Mouse (Mus musculus) layer of hippocampus, adult 11-12 months (tissue): ENCODE data around the gene Bsn.

Source experiments
- DNase-seq: peaks from one replicate; pipeline ENCODE4 v3.0.0; 2022; ENCODE audit warnings: low spot score

Bsn gene

DNA sequence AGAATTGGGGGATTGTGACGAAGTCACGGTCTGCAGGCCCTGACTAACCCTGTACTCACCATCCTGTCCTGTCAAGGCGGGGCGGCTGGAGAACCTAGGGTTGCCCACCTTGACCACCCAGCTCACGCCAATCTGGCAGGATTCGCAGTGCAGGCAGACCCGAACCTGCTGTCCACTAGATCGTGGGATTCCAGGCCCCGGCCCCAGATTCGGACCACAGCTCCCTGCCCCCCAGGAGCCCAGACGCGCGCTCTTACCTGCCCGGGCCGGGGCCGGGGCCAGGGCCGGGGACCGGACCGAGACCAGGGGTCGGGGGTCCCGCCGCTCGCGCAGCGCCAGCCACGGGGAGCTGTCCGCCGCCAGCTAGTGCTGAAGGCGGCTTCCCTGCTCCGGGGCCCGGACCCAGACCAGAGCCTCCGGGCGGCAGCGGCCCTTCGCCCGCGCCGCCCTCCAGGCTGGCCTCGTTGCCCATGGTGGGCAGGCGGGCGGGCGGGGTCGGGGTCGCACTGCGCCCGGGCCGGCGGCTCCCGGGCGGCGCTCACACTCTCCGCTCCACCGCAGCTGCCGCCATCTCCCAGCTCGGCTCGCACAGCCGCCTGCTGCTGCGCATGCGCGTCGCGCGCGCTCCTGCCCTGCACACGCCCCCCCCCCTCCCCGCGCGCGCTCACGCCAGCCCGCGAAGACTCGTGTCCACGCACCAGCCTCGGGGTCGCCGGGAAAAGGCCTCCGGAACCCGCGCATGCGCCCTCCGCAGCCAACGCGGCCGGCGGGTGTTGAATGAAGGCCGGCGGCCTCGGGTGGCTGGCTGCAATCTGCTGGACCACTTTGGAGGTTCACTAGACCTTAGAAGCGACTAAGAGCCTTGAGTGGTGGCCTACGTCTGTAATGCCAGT, at the start of gene Bsn:
Bsn (minus strand) TSS at position 598 of the 893 bp plus-strand sequence.
- peak; percentile 76 for DNase-seq

- no peak for DNase-seq
These were observed 49.8 kb upstream of the Bsn start for GRCm38 (mm10) chr9:108239951-108240350.

- DNase-seq: no peak
These were observed 48.6 kb upstream of the Bsn start for GRCm38 (mm10) chr9:108238831-108239230.

GRCm38 (mm10) chr9:108238402-108238801, 48.2 kb upstream of the Bsn start:
- DNase-seq: no peak

DNA sequence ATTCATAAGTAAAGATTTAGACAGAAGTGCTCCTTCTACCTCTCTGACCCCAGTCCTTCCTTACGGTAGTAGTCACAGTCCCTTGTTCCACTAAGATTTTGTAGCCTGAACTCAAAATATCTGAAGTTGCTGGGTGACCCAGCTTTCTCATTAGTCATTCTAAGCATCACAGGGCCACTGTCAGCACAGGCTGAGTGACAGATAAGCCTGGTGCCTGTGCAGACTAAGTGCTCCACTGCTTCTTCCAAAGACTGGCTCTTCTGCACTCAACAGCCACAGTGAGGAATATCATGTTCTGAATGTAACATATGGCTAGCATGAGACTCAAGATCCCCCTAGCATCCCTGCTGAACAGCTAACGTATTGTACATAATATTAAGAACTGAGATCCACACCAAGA, 44.5 kb upstream of the Bsn start:
- no peak for DNase-seq

GRCm38 (mm10) chr9:108232908-108233307, 42.7 kb upstream of the Bsn start:
- no peak for DNase-seq

GRCm38 (mm10) chr9:108227911-108228649, 37.9 kb upstream of the Bsn start:
- DNase-seq: no peak

- no peak for DNase-seq
These were observed 35.0 kb upstream of the Bsn start for GRCm38 (mm10) chr9:108225166-108225565.

- no peak for DNase-seq
These were observed 33.4 kb upstream of the Bsn start for GRCm38 (mm10) chr9:108223633-108224032.

GRCm38 (mm10) chr9:108221566-108221965, 31.4 kb upstream of the Bsn start:
- DNase-seq: no peak

DNA sequence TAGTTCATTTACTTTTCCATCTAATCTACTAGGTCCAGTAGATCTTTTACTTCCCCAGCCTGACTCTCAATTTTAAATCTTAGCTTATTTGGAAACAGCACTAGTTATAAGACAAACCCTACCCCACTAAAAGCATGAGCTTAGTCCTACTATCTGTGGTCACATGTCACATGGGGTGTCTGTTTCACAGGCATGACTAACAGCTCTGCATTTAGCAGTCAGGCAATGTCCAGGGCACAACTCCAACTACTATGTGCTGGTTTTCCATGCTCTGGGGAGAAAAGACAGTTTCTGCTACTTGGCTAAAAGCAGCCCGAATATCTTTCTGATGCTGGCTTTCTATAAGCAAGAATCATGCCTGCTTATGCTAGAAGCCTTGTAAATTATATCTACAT, 30.2 kb upstream of the Bsn start:
- no peak for DNase-seq

- DNase-seq: no peak
These were observed 29.7 kb upstream of the Bsn start for GRCm38 (mm10) chr9:108219766-108220379.

GRCm38 (mm10) chr9:108217936-108218543, 27.9 kb upstream of the Bsn start:
- DNase-seq: no peak

- DNase-seq: no peak
These were observed 27.2 kb upstream of the Bsn start for GRCm38 (mm10) chr9:108217406-108217805.

DNA sequence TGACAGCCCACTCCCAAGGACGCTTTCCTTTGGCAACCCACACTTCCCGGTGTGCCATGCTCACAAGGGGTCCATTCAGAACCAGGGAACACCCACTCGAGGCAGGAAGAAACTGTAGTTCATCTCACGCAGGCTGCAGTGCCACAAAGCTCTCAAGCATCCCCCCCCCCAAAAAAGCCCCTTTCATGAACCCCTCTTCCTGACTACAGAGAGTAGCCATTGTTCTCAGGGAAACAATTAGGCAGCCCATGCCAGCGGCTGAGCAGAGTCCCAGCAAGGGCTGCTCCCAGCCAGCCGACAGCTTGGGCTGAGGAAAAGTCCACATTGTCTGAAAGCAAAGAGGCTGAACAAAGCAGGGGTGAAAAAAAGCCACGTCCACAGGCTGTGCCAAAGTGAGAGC, 22.9 kb upstream of the Bsn start:
- no peak for DNase-seq

DNA sequence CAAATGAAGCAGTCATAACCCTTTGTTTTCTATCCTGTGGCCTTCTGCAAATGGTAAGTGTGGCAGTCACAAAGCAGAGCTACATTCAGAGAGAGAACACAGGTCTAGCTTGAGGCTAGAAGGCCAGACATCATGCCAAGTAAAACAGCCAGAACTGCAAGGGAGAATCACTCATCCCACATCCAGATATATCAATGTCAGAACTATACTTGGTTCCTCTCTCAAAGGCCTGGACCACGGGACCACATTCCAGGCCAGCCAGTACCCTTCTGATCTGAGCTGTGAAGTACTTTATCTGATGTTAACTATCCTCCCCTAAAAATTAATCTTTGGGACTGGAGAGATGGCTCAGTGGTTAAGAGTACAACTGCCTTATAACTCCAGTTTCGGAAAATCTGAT, 22.2 kb upstream of the Bsn start:
- DNase-seq: no peak

- DNase-seq: no peak
These were observed 15.4 kb upstream of the Bsn start for GRCm38 (mm10) chr9:108205571-108205901.

DNA sequence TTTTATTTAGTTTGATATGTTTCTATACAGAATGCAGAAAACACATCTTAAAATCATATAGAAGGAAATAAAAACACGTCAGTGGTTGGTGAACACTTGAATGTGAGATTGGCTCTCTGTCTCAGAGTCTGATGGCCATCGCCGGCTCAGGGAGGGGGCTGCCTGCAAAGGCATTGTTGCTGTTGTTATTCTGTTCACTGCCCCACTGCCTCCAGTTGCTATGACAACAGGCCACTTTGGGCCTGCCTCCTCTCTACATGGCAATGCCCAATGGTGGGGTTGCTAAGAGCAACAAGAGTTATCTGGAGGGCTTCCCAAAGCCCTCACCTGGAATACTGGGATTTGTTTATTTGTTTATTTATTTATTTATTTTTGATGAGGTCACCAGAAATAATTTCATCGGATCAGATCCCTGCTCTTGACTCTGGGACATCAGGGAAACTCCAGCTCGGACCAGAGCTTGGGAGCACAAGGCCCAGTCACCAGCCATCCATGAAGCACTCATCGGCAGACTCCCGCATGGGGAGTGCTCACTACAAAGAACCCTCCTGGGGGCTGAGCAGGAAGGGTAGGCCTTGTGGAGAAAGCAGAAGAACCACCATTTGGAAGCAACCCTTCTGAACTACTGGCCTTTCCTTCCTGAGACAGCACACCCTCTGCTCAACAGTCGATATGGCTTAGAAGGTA, 14.8 kb upstream of the Bsn start:
- DNase-seq: no peak

GRCm38 (mm10) chr9:108203015-108203414, 12.8 kb upstream of the Bsn start:
- peak; percentile 82 for DNase-seq

DNA sequence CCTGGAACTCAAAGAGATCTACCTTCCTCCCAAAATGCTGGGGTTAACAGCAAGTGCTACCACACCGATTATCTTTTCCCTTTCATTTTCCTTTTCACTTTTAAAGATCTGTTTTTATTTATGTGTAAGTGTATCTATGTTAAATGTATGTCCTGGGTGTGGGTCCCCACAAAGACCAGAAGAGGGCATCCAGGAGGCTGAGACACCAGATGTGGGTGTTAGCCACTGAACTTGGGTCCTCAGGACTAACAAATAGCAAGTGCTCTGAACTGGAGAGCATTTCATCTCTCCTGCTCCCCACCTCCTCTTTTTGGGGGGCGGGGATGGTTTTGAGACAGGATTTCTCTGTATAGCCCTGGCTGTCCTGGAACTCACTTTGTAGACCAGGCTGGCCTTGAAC, 12.0 kb upstream of the Bsn start:
- DNase-seq: no peak

- DNase-seq: peak; percentile 93
These were observed 11.0 kb upstream of the Bsn start for GRCm38 (mm10) chr9:108201160-108201559.

DNA sequence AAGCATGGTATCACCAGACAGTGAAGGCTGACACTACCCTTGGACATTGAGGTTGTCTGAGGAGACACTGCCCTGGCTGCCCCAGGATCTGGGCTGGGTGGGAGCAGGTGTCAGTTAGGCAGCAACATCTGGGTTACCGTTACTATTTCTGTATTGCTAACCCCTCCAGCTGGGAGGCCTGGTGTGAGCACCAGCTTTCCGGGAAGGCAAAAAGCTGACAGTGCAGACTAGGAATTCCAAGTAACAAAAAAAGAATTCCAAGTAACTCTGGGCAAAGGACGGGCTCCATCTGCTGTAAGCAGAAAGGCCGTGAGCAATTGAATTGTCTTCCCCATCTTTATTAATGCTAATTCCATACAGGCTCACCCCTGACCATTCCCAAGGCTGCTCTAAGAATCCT, 8.4 kb upstream of the Bsn start:
- DNase-seq: no peak
